Mouse (Mus musculus) heart, adult 8-10 months (tissue): ENCODE data around the gene Gm48551. TPM values are rescaled to one million over a fixed set of nuclear protein-coding genes. Genes with fewer than 3 reads are reported as not detected.

Experiments
- DNase-seq: peaks from one replicate; pipeline ENCODE4 v3.0.0; 2022; ENCODE audit warnings: low spot score
- microRNA-seq: library from miRNA; unstranded; fragments of <30 nt; microRNA quantifications from one replicate; pipeline ENCODE4 v1.2.0, GENCODE M21; 2022
- total RNA-seq, 4 experiments: library from RNA; stranded (reverse); gene quantifications; 2 replicates each; pipeline ENCODE4 v1.2.4; 2022

The Gm48551 gene
- total RNA-seq, 4 experiments from 2014 or later, result 0.73 to 1.3 (median 1.0) TPM

DNA sequence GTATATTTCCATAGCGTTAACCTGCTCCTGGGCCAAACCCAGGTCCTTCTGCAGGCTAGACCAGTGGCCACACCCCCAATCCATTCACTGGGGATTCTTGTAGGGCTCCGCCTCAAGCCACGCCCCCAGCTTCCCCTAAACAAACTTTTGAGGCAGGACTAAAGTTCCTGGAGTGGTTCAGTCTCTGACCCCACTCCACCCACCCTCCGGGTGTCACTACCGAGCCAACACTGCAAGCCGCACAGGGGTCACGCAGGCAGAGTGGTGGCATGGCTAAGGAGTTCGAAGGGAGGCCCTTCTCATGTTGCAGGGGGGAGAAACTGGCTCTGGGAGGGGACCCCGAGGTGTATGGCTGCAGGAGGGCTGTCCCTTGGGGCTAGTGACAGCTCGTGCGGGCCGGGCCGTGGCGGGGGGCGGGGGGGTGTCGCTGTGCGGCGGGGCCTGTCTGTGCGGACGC is 45.4 kb downstream of the Gm48551 start:
- peak; percentile 93 for DNase-seq

GRCm38 (mm10) chr10:81430141-81430830 is 46.0 kb downstream of the Gm48551 start:
- peak; percentile 87 for DNase-seq

DNA sequence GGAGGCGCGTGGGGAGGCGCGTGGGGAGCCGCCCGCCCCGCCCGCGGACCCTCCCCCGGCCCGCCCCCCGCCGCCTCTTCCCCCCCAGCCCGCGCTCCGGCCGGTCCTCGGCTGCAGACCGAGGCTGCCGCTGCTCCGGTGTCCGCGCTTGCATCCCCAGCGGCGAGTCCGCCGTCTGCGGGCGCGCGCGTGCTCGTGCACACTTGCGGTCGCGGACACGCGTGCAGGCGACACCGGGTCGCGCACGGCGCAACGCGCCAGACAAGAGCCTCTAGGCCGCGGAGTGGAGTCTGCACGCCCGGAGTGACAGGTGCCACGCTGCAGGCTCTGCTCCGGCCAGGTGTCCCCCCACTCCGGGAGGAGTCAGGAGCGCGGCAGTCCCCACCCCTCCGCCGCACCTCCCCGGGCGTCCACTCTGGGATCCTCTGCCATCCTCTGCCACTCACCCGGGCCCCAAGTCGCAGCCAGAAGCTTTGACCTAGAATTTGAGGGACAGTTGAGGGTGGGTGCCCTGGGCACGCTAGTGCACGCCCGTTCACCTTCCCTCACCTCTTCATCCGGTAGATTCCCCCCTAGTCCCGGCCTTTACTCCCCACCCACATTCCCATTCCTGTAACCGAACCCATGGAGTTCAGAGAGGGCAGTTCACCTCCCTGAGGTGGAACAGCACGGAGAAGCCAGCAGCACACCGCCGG is 46.7 kb downstream of the Gm48551 start:
- DNase-seq, result no peak

GRCm38 (mm10) chr10:81431526-81432168 is 47.4 kb downstream of the Gm48551 start:
- DNase-seq, result no peak

DNA sequence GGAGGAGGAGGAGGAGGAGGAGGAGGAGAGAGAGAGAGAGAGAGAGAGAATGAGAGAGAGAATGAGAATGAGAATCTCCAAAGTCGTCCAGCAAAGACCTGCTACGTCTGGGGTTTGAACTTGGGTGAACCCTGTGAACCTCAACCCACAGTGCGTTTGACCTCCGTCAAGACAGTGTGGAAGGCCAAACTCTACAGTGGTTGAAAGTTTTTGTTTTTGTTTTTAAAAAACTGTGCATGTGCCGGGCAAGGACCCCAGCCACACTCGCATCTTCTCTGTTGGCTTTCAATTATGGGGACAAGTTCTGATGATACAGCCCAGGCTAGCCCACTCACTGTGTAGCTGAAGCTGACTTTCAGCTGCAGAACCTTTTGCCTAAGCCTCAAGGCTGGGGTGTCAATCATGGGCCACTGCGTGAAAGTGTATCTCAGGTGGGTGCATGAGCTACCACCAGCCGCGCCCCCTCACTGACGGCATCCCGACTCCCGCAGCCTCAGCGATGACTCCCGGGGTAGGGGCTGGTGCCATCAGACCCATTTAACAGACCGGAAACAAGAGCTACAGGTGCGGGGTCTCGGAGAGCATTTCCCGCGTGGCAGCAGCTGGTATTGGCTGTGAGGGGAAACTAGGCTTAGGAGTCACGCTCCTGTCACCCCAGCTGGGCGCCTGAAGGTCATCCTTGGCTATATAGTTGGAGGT is 48.1 kb downstream of the Gm48551 start:
- DNase-seq, result no peak

GRCm38 (mm10) chr10:81432868-81433262 is 48.6 kb downstream of the Gm48551 start:
- peak; percentile 96 for DNase-seq

- no peak for DNase-seq
Observed at GRCm38 (mm10) chr10:81433541-81434289, 49.4 kb downstream of the Gm48551 start.

GRCm38 (mm10) chr10:81434361-81435263 is 50.3 kb downstream of the Gm48551 start:
- no peak for DNase-seq

- DNase-seq, result no peak
Observed at GRCm38 (mm10) chr10:81435436-81435835, 51.2 kb downstream of the Gm48551 start.

DNA sequence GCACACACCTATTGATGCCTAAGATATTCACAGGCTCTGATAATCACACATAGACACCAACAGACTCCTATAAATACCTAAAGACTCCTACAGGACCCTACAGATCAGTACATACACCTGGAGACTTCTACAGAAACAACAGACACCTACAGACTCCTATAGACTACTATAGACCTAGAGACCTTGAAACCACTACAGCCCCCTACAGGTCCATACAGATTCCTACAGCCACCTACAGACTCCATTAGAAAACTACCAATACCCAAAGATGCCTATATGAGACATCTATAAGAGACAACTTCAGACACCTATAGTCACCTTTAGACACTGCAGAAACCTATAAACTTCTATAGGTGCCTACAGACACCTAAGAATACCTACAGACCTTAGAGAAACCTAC is 56.8 kb downstream of the Gm48551 start:
- no peak for DNase-seq

Small RNA genes lying within 50 kb of the gene (microRNA-seq; reads per million reads assigned to microRNA genes)
- gene Mir1191b, result 1.7 reads per million
- 0.84 reads per million for gene Mir6913

Other genes with a start within 250 kb of the Gm48551 start
- gene Zbtb7a, start 249.2 kb upstream of the Gm48551 start, total RNA-seq, result 10 to 100 TPM; 39.4 to 41.9 (median 40.7) TPM
- 10 to 100 TPM; 16.8 to 18.6 (median 17.0) TPM for gene Pias4, start 216.5 kb upstream of the Gm48551 start, total RNA-seq
- 1,000 to 10,000 TPM; 1,076 to 1,267 (median 1,170) TPM for gene Eef2, start 207.8 kb upstream of the Gm48551 start, total RNA-seq
- 10 to 100 TPM; 26.3 to 35.5 (median 29.8) TPM for gene Dapk3, start 201.5 kb upstream of the Gm48551 start, total RNA-seq
- gene 4930442H23Rik, start 200.6 kb upstream of the Gm48551 start, total RNA-seq, result not detected
- 10 to 100 TPM in 1 of 4 experiments, 1 to 10 TPM in 3; 5.8 to 18.8 (median 8.2) TPM for gene Nmrk2, start 182.4 kb upstream of the Gm48551 start, total RNA-seq
- under 1 TPM in 1 of 4 experiments, not detected in 3; 0.63 TPM for gene Atcay, start 153.6 kb upstream of the Gm48551 start, total RNA-seq
- gene Zfr2, start 151.3 kb upstream of the Gm48551 start, total RNA-seq, result 1 to 10 TPM; 1.6 to 3.1 (median 2.7) TPM
- under 1 TPM; 0.26 to 0.75 (median 0.62) TPM for gene Matk, start 131.5 kb upstream of the Gm48551 start, total RNA-seq
- gene Mrpl54, start 117.5 kb upstream of the Gm48551 start, total RNA-seq, result 100 to 1,000 TPM; 105 to 124 (median 112) TPM
- gene Apba3, start 117.5 kb upstream of the Gm48551 start, total RNA-seq, result 100 to 1,000 TPM; 105 to 122 (median 112) TPM
- under 1 TPM in 1 of 4 experiments, not detected in 3; 0.22 TPM for gene Tjp3, start 92.9 kb upstream of the Gm48551 start, total RNA-seq
- 10 to 100 TPM; 25.7 to 29.5 (median 26.8) TPM for gene Pip5k1c, start 91.5 kb upstream of the Gm48551 start, total RNA-seq
- 10 to 100 TPM; 14.4 to 19.2 (median 16.3) TPM for gene Cactin, start 63.4 kb upstream of the Gm48551 start, total RNA-seq
- 1 to 10 TPM; 2.7 to 5.4 (median 3.5) TPM for gene Tbxa2r, start 55.7 kb upstream of the Gm48551 start, total RNA-seq
- gene Gipc3, start 41.2 kb upstream of the Gm48551 start, total RNA-seq, result 1 to 10 TPM; 4.1 to 6.6 (median 5.2) TPM
- 10 to 100 TPM; 52.4 to 61.2 (median 57.1) TPM for gene Hmg20b, start 34.0 kb upstream of the Gm48551 start, total RNA-seq
- 10 to 100 TPM in 1 of 4 experiments, 1 to 10 TPM in 3; 9.2 to 11.4 (median 9.8) TPM for gene Mfsd12, start 27.0 kb upstream of the Gm48551 start, total RNA-seq
- gene 4930404N11Rik, start 18.6 kb upstream of the Gm48551 start, total RNA-seq, result under 1 TPM in 2 of 4 experiments, not detected in 2; 0.29 to 0.66 TPM
- gene Fzr1, start 6.0 kb upstream of the Gm48551 start, total RNA-seq, result 10 to 100 TPM; 25.9 to 39.0 (median 32.2) TPM
- gene Dohh, start within 50 bp of the Gm48551 start, total RNA-seq, result 10 to 100 TPM; 49.1 to 55.0 (median 53.8) TPM
- under 1 TPM in 2 of 4 experiments, not detected in 2; 0.50 to 0.72 TPM for gene Gm48552, start 4.5 kb downstream of the Gm48551 start, total RNA-seq
- gene Smim24, start 8.6 kb downstream of the Gm48551 start, total RNA-seq, result 1 to 10 TPM; 1.4 to 2.4 (median 1.9) TPM
- gene Nfic, start 71.2 kb downstream of the Gm48551 start, total RNA-seq, result 100 to 1,000 TPM; 100 to 132 (median 108) TPM
- under 1 TPM in 2 of 4 experiments, not detected in 2; 0.12 to 0.29 TPM for gene Celf5, start 98.2 kb downstream of the Gm48551 start, total RNA-seq
- gene Ncln, start 111.9 kb downstream of the Gm48551 start, total RNA-seq, result 10 to 100 TPM; 48.7 to 72.7 (median 66.7) TPM
- 1 to 10 TPM in 2 of 4 experiments, under 1 TPM in 2; 0.88 to 1.4 (median 1.0) TPM for gene S1pr4, start 115.7 kb downstream of the Gm48551 start, total RNA-seq
- gene Gna15, start 139.8 kb downstream of the Gm48551 start, total RNA-seq, result under 1 TPM; 0.37 to 0.78 (median 0.54) TPM
- gene Gna11, start 160.7 kb downstream of the Gm48551 start, total RNA-seq, result 10 to 100 TPM; 47.7 to 54.1 (median 50.9) TPM
- gene Aes, start 175.0 kb downstream of the Gm48551 start, total RNA-seq, result 1,000 to 10,000 TPM; 1,133 to 1,192 (median 1,173) TPM
- gene Tle2, start 190.1 kb downstream of the Gm48551 start, total RNA-seq, result 10 to 100 TPM in 2 of 4 experiments, 1 to 10 TPM in 2; 5.4 to 12.1 (median 9.1) TPM
- 10 to 100 TPM in 1 of 4 experiments, 1 to 10 TPM in 3; 6.8 to 12.7 (median 9.3) TPM for gene Tle6, start 216.6 kb downstream of the Gm48551 start, total RNA-seq
- gene BC025920, start 221.8 kb downstream of the Gm48551 start, total RNA-seq, result 1 to 10 TPM; 2.3 to 4.4 (median 3.0) TPM
- gene Sirt6, start 243.3 kb downstream of the Gm48551 start, total RNA-seq, result 1 to 10 TPM; 6.8 to 8.4 (median 7.3) TPM
- gene Ankrd24, start 244.1 kb downstream of the Gm48551 start, total RNA-seq, result 10 to 100 TPM in 1 of 4 experiments, 1 to 10 TPM in 3; 7.3 to 12.4 (median 8.5) TPM